Mouse (Mus musculus) heart, postnatal 0 days (tissue): ENCODE results near the gene Aoc1. TPM values are rescaled to one million over a fixed set of nuclear protein-coding genes. Genes with fewer than 3 reads are reported as not detected.

Source experiments
- ATAC-seq: fragments of 200-750 bp; cut with Nextera tagmentation; 2 replicates; pipeline ENCODE4 v1.8.0; 2017; ENCODE audit warnings: low read depth, moderate number of reproducible peaks, moderate library complexity; ENCODE audit not compliant: insufficient read depth
- DNase-seq: peaks from one replicate; pipeline ENCODE4 v3.0.0-alpha.2; 2016; ENCODE audit warnings: low spot score
- H3K27ac ChIP-seq: fragments of 300-500 bp; sonication (generic); 2 replicates; pipeline ENCODE4 v1.5.1; 2014; ENCODE audit warnings: low read depth, mild to moderate bottlenecking
- H3K27me3 ChIP-seq: fragments of 300-500 bp; sonication (generic); 2 replicates; pipeline ENCODE4 v1.6.1; 2014; ENCODE audit warnings: low read length, mixed read lengths; ENCODE audit not compliant: control insufficient read depth, insufficient read depth
- H3K36me3 ChIP-seq: fragments of 300-500 bp; sonication (generic); replicated peaks from 2 replicates; pipeline ENCODE4 v1.6.1; 2014; ENCODE audit warnings: low read length, mixed read lengths; ENCODE audit not compliant: control insufficient read depth, insufficient read depth
- H3K4me1 ChIP-seq: fragments of 300-500 bp; sonication (generic); 2 replicates; pipeline ENCODE4 v1.6.1; 2014; ENCODE audit warnings: antibody characterized with exemption; ENCODE audit not compliant: control insufficient read depth, insufficient read depth
- H3K4me2 ChIP-seq: fragments of 300-500 bp; sonication (generic); 2 replicates; pipeline ENCODE4 v1.6.1; 2014; ENCODE audit warnings: low read depth, mild to moderate bottlenecking, low read length, moderate library complexity
- H3K4me3 ChIP-seq: fragments of 300-500 bp; sonication (generic); 2 replicates; pipeline ENCODE4 v1.5.1; 2014; ENCODE audit warnings: low read depth, low read length
- H3K9ac ChIP-seq: fragments of 300-500 bp; sonication (generic); replicated peaks from 2 replicates; pipeline ENCODE4 v1.6.1; 2014; ENCODE audit warnings: low read depth, low read length, mixed read lengths
- H3K9me3 ChIP-seq: fragments of 300-500 bp; sonication (generic); replicated peaks from 2 replicates; pipeline ENCODE4 v1.6.1; 2016; ENCODE audit warnings: low read length; ENCODE audit not compliant: control insufficient read depth
- CTCF ChIP-seq: IDR thresholded peaks from 2 replicates; pipeline ENCODE4 v1.5.1; 2016; ENCODE audit warnings: antibody characterized with exemption, control low read depth, low read depth
- EP300 ChIP-seq: IDR thresholded peaks from 2 replicates; pipeline ENCODE4 v1.6.1; 2016; ENCODE audit warnings: antibody characterized with exemption, low read depth
- WGBS: fragments of 180-500 bp; shearing (Covaris S2); extraction: QIAGEN DNeasy Blood & Tissue Kit; methylation state at CpG from one replicate; pipeline ENCODE4 v1.1.7; 2014; 5-methylcytosine and 5-hydroxymethylcytosine counted together
- polyA plus RNA-seq: library from polyadenylated mRNA; unstranded; fragments of >200 nt; fragmentation: Nextera tagmentation; extraction: Ambion mirVana; gene quantifications from 2 replicates; pipeline ENCODE4 v1.2.1, GENCODE M21; 2015
- total RNA-seq: library from RNA; depleted of rRNA; stranded (reverse); fragments of >200 nt; gene quantifications from 2 replicates; pipeline ENCODE4 v1.2.3, GENCODE M21; 2014; ENCODE audit warnings: low replicate concordance

Aoc1 gene
- total and polyA plus RNA-seq, 2 experiments from 2014 or later, result 0.99 TPM; not detected in 1

- Histone ChIP-seq H3K9me3 (no peaks in the 10 kb centered on the region), H3K27ac (no peak overlapping the region), H3K4me1 (peaks cover 4% of the 10 kb centered on the region; the same call in 1 of the 2 replicates), H3K27me3 (no peaks in the 10 kb centered on the region), H3K9ac (no peak overlapping the region), H3K4me3 (no peak overlapping the region), H3K4me2 (no peak overlapping the region), H3K36me3 (peaks cover 27% of the 10 kb centered on the region)
- DNase-seq (no peak), ATAC-seq (no peak)
- WGBS, result 87% methylated on average over 1 of the region's 1 CpGs
- TF ChIP-seq EP300 (no peak), CTCF (no peak)
Measured at GRCm38 (mm10) chr6:48832426-48832825, 40.3 kb upstream of the Aoc1 start.

GRCm38 (mm10) chr6:48833515-48833914 is 39.2 kb upstream of the Aoc1 start:
- Histone ChIP-seq H3K9ac (no peak overlapping the region), H3K27me3 (no peaks in the 10 kb centered on the region), H3K9me3 (no peaks in the 10 kb centered on the region), H3K4me3 (no peak overlapping the region), H3K4me2 (no peak overlapping the region), H3K36me3 (peaks cover 27% of the 10 kb centered on the region), H3K27ac (no peak overlapping the region), H3K4me1 (peaks cover 4% of the 10 kb centered on the region; the same call in 1 of the 2 replicates)
- WGBS, result 95% methylated on average over 4 of the region's 4 CpGs
- TF ChIP-seq CTCF (no peak), EP300 (no peak)
- ATAC-seq, result no peak
- no peak for DNase-seq

DNA sequence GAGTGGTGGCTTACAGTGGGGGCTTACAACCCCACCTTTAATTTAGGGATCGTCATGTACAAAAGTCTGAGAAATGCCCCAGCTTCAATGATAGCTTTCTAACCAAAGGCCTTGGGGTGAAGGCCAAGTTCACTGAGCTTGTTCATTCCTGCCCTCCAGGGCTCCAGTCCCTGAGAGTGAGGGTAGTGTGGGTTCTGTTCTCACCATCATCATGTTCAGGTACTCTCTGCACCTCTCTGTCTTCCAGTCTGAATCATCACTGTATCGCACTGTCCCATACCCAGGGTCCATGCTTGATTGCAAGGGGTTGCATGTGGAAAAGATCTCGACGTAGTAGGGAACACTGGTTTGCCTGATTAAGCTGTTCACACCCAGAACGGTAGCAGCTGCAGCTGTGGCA is 37.5 kb upstream of the Aoc1 start:
- TF ChIP-seq EP300 (no peak), CTCF (no peak)
- no peaks in the 10 kb centered on the region for H3K9me3 ChIP-seq
- H3K27me3 ChIP-seq, result no peaks in the 10 kb centered on the region
- no peak overlapping the region for H3K27ac ChIP-seq
- ATAC-seq, result no peak
- no peak overlapping the region for H3K9ac ChIP-seq
- H3K4me1 ChIP-seq, result 0 out of 2 replicates have a peak, but pooled peaks cover 3% of the 10 kb centered on the region
- H3K36me3 ChIP-seq, result peaks cover 27% of the 10 kb centered on the region
- no peak for DNase-seq
- 71% methylated on average over 5 of the region's 5 CpGs for WGBS
- H3K4me2 ChIP-seq, result no peak overlapping the region
- no peak overlapping the region for H3K4me3 ChIP-seq

DNA sequence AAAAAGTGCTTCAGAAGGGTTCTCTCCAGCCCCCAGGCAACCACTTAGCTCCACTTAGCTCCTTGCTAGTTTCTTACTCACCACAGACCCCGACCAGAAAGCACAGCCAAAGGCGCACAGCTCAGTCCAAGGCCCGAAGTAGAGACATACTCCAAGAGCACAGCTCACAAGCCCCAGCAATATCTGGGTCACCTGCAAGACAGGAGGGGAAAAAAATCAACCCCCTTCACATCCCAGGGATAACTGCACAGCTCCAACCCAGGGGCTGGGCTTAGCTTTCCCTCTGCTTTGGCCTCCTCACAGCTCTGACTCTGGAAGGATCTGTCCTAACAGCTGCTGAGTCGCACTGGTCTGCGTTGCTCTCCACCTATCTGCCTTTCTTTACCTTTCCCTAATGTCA is 36.5 kb upstream of the Aoc1 start:
- no peak for TF ChIP-seq EP300
- no peak for TF ChIP-seq CTCF
- Histone ChIP-seq H3K27ac (no peak overlapping the region), H3K27me3 (no peaks in the 10 kb centered on the region), H3K36me3 (peaks cover 27% of the 10 kb centered on the region), H3K9me3 (no peaks in the 10 kb centered on the region), H3K9ac (no peak overlapping the region), H3K4me2 (no peak overlapping the region), H3K4me3 (no peak overlapping the region), H3K4me1 (0 out of 2 replicates have a peak, but pooled peaks cover 5% of the 10 kb centered on the region)
- ATAC-seq, result no peak
- 78% methylated on average over 5 of the region's 5 CpGs for WGBS
- DNase-seq, result no peak

DNA sequence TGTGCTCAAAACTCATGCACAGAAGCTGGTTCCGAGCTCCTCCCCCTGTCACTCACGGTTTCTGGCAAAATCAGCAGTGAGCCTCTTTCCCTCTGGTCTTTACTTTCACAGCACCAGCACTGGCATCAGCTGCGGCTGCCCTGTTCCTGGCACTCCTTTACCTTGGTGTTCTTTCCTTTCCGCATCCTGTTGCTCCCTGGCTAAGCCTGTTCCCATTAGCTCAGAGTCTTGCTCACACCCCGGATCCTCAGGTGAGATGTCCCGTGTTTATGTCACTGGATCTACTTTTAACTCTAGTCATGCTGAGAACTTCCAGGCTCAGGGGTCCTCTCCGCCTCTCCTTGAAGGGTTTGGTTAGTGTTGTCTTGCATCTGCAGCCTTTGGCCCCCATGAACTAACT is 35.2 kb upstream of the Aoc1 start:
- 83% methylated on average over 7 of the region's 7 CpGs for WGBS
- TF ChIP-seq CTCF (no peak), EP300 (no peak)
- Histone ChIP-seq H3K27me3 (no peaks in the 10 kb centered on the region), H3K4me3 (no peak overlapping the region), H3K9me3 (no peaks in the 10 kb centered on the region), H3K4me2 (no peak overlapping the region), H3K9ac (no peak overlapping the region), H3K4me1 (peaks cover 14% of the 10 kb centered on the region; the same call in 1 of the 2 replicates), H3K27ac (no peak overlapping the region), H3K36me3 (peaks cover 27% of the 10 kb centered on the region)
- DNase-seq (no peak), ATAC-seq (no peak)

DNA sequence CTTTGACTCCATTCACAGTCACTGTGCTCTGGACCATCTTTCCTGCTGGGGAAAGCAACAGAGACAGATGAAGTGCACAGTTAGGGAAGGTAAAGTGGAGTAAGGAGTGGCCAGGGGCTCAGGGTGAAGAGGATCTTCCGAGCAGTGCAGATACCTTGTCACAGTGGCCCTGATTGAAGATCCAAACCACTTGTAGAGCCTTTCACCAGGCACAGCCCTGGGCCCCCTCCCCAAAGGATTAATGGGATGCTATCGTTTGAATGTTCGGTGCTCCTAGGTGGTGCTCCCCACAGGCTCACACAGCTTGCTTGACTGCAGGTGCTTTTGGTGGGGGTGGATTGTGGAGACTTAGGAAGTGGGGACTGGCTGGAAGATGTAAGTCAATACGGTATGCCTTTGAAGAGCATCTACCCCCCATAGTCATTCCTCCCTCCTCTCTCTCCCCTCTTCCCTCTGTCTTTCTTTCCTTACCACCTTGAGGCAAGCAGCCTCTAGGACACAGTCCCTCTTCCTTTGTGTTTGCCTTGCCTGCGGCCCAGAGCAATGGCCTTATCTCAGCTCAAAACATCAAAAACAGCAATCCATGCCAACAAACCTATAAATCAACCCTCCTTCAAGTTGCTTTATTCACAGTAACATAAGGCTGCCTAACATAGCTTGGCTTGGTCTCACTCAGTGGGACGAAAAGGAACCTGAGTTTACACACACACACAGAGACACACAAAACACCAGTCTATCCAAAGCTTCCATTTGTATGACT is 34.2 kb upstream of the Aoc1 start:
- Histone ChIP-seq H3K4me2 (no peak overlapping the region), H3K9me3 (no peaks in the 10 kb centered on the region), H3K9ac (no peak overlapping the region), H3K36me3 (peaks cover 20% of the 10 kb centered on the region), H3K4me3 (no peak overlapping the region), H3K27ac (no peak overlapping the region), H3K27me3 (no peaks in the 10 kb centered on the region), H3K4me1 (peaks cover 14% of the 10 kb centered on the region; the same call in 1 of the 2 replicates)
- DNase-seq, result no peak
- ATAC-seq, result no peak
- TF ChIP-seq EP300, result no peak
- no peak for TF ChIP-seq CTCF
- WGBS, result 73% methylated on average over 6 of the region's 6 CpGs
